Mouse (Mus musculus): ENCODE measurements at regions not wholly inside any gene's neighbourhood (a gene's known extent, or its start where the extent isn't known, plus 50 kb on each side); places are given as distances from the start of the nearest gene placed in this dataset.

- DNase-seq, result no peak
- intact Hi-C loops (cut with DNase I; ENCODE audit: low total_unique reads), result no loop called here
Measured at GRCm38 (mm10) chr10:99906778-99907435, 108.5 kb upstream of the Kitl start.

GRCm38 (mm10) chr10:99902280-99903231, 112.9 kb upstream of the Kitl start:
- intact Hi-C loops (cut with DNase I; ENCODE audit: low total_unique reads), result no loop called here
- no peak for DNase-seq

DNA sequence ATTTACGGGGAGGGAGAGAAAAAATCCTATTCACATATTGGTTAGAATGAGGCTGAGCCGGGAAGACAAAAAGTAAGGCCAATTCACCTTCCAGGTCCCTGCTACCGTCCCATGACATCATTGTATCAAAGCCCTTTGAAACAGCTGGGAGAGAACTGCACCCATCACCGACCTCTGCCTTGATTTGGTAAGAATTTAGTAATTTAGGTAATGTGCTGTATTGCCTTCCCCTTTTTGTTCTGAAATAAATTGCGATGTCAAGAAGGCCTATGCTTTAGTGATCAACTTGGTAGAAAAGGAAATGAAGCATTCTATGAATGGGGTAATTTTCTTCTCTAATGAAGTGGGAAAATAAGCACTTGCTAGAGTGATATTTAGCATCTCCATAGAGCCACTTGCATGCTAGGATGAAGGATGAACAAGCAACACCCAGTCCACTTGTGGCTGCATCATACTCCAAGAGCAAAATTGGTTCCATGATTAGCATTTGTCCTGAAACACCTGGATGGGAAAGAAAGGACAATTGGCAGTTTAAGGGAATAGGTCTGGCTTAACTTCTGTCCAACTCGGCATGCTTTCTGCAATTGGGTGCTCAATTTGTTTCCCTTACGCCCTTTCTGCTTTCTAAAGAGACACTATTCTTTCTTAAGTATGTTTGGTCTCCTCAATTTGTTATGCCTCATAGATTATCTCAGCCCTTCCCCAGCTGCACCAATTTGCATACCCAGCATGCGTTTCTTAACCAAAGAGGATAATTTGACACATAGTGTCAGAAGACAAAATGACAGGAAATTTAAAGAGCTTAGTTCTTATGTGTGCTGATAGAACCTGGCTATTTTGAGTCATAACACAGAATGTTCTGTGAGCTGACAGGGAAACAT, 114.2 kb upstream of the Kitl start:
- no peak for DNase-seq
- intact Hi-C loops (cut with DNase I; ENCODE audit: low total_unique reads), result loop anchor here (2.0 kb wide), 1 partner anchor 30 kb away; no protein-coding TSS in a partner anchor

DNA sequence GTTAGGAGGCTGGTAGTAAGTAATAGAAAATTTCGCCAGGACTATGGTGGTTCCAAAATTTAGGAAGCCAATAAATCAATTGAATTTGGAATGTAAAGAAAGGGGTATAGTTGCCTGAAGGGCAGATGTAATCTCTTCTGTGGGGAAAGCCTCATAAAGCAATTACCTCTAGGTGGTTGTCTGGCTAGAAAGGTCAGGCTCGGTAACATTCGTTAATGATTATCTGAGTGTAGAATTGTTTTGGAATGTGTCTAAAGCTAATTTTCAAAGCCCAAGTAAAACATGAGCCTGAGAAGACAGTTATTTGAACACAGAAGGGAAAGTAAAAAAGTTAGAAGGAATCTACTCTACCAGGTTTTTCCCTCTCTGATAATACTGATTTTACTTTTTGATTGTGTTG, 121.4 kb upstream of the Kitl start:
- intact Hi-C loops (cut with DNase I; ENCODE audit: low total_unique reads), result no loop called here
- no peak for DNase-seq

DNA sequence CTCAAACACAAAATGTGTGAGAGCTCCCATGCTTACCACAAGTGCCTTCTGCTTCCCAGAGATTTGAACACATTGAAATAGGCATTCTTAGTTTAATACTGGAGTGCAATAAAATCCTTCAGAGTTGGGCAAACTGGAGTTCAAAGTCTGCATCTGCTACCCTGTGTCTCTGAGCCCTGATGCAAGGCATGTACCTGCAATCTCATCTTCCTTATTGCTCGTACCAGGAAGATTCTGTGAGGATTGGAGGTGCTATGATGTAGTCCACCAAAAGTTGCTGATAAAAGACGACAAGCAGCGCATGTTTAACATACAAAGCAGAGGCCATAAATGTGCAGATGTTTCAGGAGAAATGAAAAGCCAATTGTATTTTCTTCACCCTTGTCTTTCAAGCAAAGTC, 123.5 kb upstream of the Kitl start:
- DNase-seq, result no peak
- intact Hi-C loops (cut with DNase I; ENCODE audit: low total_unique reads), result no loop called here

DNA sequence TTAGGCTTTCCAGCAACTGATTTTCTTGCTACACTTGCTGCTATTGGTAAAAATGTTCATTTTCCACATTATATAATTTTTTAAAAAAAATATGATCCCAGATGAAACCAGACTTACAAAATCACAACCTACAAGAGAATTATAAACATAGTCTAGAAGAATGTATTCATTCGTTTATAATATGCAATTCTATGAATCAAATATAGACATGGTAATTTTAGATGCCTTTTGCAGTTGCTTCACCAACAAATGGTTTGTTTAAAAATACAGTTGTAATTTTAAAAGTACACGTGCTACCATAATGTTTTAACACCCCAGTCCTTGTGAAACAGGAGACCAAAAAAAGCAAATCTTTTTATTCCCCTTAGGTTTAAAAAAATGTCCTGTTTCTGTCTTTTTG, 122.4 kb upstream of the Csl start:
- no peak for DNase-seq
- intact Hi-C loops (cut with DNase I; ENCODE audit: low total_unique reads), result no loop called here

- DNase-seq, result no peak
- intact Hi-C loops (cut with DNase I; ENCODE audit: low total_unique reads), result no loop called here
Measured at GRCm38 (mm10) chr10:99879362-99879761, 119.9 kb upstream of the Csl start.

GRCm38 (mm10) chr10:99864711-99865110, 105.3 kb upstream of the Csl start:
- intact Hi-C loops (cut with DNase I; ENCODE audit: low total_unique reads), result no loop called here
- no peak for DNase-seq

GRCm38 (mm10) chr10:99860322-99861089, 101.0 kb upstream of the Csl start:
- intact Hi-C loops (cut with DNase I; ENCODE audit: low total_unique reads), result no loop called here
- DNase-seq, result no peak

- DNase-seq, result no peak
- intact Hi-C loops (cut with DNase I; ENCODE audit: low total_unique reads), result no loop called here
Measured at GRCm38 (mm10) chr10:99844110-99844509, 84.7 kb upstream of the Csl start.

DNA sequence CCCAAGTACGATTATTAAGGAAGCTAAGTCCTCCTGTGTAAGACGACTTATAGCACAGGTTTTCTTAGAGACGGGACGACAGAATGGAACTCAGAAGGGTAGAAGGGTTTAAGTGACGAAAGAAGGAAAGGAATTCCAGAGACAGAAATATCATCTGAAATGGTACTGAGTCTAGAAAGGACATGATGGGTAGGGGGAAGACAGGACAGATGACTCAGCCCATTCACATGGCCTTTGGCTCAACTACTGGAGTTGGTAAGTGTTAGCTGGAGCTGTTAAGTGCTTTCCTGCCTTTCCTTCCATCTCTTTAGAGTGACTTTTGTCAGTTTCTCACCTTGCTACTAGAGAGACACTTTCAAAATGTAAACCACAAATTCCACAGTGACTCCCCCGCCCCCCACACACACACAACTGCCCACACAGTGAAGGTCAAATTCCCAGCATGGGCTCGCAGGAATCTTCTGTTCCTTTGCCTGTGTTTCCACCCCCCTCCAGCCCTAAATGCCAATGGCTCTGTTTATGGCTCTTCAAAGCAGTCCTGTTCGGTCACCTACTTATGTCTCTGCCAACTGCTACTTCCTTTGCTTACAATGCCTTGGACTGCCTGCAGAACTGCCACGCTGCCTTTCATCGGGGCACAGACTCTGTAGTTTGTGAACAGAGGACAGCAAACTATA, 81.8 kb upstream of the Csl start:
- intact Hi-C loops (cut with DNase I; ENCODE audit: low total_unique reads), result no loop called here
- DNase-seq, result no peak

- intact Hi-C loops (cut with DNase I; ENCODE audit: low total_unique reads), result no loop called here
- no peak for DNase-seq
Measured at GRCm38 (mm10) chr10:99840179-99840876, 80.9 kb upstream of the Csl start.

- intact Hi-C loops (cut with DNase I; ENCODE audit: low total_unique reads), result no loop called here
- no peak for DNase-seq
Measured at GRCm38 (mm10) chr10:99836835-99837412, 77.5 kb upstream of the Csl start.

DNA sequence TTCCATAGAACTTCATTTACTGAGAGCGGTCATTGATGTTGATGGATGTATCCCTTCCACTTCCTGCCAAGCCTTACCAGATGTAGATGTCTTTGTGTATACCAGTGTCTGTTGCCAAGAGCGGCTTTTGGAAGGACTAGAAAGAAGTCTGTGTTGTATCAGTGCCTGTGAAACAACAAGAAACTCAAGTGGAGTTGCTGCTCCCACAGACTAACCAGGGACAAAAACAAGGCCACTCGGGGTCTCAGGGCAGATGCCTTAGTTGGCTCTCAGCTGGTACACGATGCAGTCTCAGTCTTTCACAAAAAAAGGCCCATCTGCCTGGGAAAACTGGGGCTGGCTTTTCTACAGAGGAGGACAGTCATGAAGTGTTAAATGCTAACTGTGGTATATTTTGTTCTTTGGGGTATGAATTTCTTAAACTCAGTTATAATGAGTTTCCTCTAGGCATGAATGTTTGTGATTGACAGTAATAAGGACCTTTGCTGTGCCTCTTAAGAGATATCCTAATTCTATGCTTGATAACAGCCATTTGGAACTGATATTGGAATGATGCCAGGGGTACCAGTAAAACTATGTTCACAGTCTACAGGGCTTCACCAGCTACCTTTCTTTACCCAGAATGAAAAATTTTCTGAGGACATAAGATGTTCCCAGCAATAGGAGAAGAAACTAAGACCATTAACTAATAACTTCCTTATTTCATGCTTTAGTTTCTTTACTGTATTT, 75.6 kb upstream of the Csl start:
- intact Hi-C loops (cut with DNase I; ENCODE audit: low total_unique reads), result no loop called here
- no peak for DNase-seq

DNA sequence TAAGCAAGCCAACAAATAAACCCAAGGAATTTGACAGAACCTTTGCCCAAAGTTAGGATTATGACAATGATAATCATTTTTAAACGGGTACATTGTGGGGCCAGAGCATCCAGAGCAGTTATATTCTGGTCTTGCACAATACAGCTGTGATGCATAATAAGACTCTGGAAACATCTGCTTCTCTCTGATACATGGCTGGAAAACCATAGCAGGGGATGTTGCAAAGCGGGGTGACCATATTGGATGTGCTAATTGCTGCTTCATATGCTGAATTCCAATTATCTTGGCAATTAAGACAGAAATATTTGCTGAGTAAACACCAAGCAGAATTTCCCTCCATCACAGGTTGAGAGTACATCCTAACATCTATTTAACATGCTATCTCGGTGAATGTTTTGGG, 70.5 kb upstream of the Csl start:
- intact Hi-C loops (cut with DNase I; ENCODE audit: low total_unique reads), result no loop called here
- DNase-seq, result no peak

- intact Hi-C loops (cut with DNase I; ENCODE audit: low total_unique reads), result no loop called here
- no peak for DNase-seq
Measured at GRCm38 (mm10) chr10:99827476-99827875, 68.0 kb upstream of the Csl start.

DNA sequence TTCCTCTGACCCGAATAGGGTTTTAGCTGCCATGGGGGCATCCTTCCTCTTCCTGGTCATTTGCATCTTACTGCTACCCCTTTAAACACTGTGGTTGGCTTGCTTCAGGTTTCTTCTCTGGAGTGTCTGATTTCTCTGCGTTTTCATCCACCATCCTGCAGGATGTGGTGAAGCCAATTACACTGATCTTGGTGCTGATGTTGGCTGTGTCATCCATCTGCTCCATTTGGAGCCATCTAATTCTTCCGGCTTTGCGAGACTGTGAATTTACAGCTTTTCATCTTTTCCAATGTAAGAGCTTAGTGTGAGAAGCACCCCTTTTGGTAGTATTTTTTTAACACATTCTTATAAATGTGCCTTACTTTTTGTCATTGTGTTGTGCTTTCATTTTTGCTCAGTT, 66.4 kb upstream of the Csl start:
- DNase-seq, result no peak
- intact Hi-C loops (cut with DNase I; ENCODE audit: low total_unique reads), result no loop called here

All from gastrocnemius, postnatal 14 days (tissue).